Mouse (Mus musculus) gastrocnemius, postnatal 10 days (tissue): ENCODE measurements at regions not wholly inside any gene's neighbourhood (a gene's known extent, or its start where the extent isn't known, plus 50 kb on each side); places are given as distances from the start of the nearest gene placed in this dataset.
"Not testable (repeated sequence)": the region's sequence is repeated elsewhere in the genome, so short reads cannot be mapped to it uniquely, and the experiment has no call there.

Experiments used
- DNase-seq: peaks from one replicate; pipeline ENCODE4 v3.0.0; 2021; ENCODE audit warnings: mixed read lengths

DNA sequence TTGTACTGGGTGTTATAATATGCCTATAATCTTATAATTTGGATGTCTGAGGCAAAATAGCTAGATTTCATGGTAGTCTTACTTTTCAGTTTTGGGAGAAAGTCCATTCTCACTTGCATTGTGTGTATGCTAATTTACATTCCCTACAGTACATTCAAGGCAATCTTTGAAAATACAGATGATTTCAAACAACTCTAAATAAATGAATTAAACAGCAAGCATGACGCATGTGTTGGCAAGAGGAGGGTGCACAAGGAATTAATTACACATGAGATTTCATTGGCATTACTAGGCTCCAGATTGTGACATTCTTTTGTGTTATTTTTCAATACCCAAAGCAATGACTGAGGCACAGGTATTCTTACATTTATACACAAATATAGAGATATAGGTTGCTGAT lies 495.2 kb upstream of the Cypt12 start:
- DNase-seq = no peak

DNA sequence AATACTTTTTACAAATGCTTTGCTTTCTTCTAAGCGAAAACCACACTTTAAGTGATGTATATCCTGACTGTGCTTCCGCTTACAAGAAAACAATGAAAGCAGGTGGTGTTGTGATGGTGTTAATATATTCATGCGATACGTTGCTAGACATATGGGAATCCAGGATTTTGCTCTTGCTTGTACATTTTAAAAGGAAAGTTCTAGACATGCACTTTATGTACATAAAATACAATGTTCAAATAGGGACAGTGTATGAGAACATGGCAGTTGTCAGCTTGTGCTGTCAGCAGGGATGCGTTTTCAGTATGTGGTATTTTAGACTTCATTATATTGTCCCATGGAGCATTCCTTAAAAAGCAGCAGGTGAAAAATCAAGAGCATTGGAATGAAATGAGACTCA lies 487.7 kb upstream of the Cypt12 start:
- DNase-seq = no peak

DNA sequence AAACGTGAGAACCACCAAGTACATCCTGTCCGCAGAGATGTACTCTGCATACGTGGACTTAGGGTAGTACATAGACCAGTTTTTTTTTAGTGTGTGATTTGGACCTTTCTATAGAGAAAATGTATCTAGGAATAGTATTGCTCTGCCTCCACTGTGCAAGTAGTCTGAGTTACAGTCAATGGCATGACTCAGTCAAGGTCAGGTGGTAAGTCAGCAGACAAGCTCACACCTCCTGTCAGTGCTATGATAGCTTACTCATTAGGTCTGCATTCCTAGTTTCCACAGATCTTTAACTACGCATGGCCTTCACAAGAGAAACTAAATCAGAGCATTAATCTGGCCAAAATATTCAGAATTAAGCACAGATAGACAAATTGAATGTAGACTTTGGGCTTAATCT lies 486.8 kb upstream of the Cypt12 start:
- no peak for DNase-seq

DNA sequence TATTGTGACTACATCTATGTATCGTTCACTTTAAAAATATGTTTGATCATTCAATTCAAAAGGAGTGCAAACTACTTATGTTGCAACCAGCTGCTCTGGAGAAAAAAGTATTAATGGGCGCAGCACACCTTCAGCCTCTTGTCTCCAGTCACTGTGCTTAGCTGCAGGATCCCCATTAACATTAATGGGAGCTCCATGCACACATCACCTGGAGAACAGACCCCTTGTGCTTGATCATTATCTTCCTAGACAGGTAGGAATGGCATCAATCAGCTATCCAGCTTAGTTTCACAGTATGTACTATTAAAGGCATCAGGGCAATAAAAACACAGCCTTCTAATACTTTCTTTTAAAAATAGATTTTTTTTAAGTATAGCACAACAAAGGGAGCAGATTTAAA lies 474.4 kb upstream of the Cypt12 start:
- DNase-seq = no peak

DNA sequence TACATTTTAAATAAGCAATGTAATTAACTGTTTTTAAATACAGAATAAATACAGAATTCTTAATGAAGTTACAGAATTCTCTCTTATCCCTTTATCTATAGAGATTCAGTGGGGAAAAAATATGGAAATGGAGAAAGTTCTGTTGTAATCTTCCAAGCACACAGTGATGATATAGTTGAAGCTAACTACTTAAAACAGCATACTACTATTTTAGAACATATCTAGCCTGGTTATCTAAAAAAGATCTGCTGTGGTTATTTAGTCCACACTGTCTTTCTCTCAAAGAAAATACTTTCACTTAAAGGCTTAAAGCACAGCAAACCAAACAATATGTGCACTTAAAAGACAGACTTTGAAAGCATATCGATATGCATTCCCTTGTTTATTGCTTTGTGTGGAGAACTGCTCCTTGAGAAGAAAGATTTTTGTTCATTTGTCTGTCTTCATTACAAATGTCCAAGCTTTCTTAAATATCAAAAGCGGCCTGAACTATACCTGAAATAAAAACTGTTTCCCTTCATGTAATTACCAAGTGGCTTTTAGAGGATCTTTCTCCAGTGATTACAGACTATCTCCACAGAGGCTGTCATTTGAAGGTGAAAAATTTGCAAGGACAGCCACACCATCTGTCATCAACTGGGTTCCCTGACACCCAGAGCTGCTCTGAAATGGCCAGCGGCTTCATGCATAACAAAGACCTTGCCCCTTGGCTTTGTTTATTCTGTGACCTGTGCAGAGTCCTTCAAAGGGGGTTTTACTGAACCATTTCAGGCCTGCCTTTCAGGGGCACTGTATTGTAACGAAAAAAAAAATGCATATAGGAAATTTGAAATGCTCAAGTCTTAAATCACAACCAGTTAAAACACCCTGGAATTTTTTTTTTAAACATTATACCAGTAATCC lies 458.7 kb upstream of the Cypt12 start:
- no peak for DNase-seq

DNA sequence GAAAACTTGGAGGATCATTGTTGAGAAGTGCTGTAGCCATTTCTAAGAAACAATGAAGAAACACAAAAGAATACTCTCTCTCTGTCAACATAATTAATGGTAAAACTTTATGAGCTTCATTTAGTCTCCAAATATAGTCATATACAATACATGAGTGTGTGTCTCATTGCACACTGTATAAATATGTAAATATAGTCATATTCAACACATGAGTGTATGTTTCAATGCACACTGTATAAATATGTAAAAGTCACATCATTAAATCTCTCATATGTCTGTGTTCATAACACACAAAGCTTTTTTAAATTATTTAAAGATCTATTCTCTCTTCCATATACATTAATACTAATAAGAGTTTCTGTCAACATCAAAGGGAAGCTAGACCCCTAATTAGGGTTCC lies 457.6 kb upstream of the Cypt12 start:
- no peak for DNase-seq

DNA sequence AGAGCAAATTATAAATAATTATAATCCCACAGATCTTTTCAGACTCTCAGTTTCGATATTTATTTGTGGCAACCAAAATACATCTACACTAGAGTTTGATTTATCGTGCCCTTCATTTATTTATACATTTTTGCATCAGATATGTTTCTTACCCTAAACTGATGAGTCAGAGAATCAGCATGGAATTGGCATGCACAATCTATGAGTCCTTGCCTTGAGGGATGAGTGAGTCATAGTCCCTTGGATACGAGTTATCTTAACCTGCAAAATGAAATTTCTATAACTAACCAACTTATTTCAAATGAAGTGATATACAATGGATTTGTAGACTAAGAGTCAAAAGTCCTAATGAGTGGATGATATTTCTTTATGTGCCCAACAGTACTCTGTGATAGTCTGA lies 449.9 kb upstream of the Cypt12 start:
- no peak for DNase-seq

DNA sequence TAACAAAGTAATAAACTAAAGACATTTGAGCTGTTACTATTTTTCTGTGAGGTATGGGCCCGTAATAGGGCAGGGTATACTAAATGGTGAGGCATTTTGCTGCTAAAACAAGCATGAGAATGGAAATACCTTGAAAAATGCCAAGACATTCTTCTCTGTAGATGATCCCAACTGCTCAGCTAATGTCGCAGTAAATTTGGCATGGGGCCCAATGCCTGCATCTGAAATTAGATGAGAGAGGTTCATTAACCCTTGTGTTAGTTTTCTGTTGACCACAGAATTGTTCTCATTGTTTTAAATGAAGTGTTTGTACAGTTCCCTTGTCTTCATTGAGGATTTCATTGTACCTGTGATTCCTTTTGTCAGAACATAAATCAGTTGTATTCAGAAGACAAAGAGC lies 446.7 kb upstream of the Cypt12 start:
- DNase-seq = no peak

DNA sequence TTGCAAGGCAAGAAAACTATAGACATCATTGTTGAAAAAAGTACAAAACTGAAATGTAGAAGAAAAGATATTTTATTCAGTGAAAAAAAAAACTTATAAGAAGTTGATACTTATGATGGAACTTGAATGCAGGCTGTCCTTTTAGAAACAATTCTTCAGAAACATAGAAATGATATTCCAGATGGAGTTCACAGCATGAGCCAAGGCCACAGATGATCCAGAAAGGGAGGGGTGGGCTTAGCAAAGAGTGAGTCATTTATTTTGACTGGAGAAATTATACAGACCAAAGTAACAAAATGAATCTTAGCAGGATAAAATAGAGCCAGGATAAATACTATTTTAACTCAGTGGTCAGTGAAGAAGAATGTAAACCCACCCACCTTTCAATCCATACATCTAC lies 406.9 kb upstream of the Cypt12 start:
- no peak for DNase-seq

DNA sequence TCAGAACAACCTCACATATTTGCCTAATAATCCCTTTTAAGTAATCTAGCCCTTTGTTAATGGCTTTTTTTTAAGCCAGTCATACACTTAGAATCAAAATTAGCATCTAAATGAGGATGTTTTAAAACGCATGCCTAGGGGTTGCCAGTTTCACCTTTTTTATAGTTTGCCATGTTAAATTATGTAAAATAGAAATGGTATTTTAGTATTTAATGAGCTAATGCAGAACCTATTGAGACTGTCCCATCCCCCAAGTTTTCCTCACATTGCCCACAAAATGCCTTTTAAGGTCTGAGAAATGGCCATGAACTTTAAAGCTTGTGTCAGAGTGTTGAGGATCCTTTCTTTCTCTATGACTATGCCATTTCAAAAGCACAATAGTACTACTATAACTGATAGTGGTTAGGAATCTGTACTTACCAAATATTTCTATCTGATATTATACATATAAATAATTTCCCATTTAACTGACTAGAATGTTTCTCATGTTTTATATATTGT lies 400.6 kb upstream of the Cypt12 start:
- DNase-seq = no peak

DNA sequence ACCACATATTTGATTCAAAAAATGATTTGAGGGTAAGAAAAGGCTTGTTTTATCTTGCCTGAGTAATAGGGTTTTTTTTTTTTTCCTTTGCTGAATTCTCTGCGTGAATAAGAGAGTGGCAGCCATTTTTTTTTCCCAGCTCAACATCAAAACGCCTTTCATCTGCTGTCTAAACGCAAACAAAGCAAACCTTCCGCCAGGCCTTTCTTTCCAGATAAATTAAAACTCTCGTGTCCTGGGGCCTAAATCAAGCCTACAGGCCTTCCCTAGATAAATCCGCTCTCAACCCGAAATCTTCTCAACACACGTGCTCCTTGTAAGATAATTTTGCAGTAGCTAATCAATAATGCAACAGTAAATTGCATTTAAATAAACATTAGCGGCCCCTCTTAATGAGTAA lies 365.7 kb upstream of the Cypt12 start:
- no peak for DNase-seq

DNA sequence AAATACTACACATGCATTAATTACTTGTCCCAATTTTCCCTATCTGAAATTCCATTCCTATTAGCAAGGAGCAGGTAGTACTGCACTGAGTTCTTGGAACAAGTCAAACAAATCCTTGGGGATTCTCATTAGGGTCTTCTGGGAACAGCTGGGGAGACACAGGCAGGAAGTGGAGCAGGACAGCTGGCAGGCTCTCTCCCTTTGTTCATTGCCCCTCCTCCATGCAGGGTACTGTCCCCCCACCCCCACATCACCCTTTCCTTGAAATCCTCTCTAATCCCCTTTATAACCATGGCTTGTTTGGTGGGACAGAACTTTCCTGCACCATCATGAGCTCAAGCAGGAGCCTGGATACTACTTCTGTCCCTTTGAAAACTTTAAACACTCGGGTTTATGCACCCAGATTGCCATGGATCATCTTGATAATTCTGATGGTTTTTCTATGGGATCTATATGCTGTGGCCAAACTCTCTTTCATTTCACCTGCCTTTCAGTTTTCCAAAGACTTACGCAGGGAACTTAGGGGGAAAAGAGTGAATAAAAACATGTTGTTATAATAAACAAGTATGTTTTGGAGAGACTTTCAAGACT lies 358.2 kb upstream of the Cypt12 start:
- no peak for DNase-seq

DNA sequence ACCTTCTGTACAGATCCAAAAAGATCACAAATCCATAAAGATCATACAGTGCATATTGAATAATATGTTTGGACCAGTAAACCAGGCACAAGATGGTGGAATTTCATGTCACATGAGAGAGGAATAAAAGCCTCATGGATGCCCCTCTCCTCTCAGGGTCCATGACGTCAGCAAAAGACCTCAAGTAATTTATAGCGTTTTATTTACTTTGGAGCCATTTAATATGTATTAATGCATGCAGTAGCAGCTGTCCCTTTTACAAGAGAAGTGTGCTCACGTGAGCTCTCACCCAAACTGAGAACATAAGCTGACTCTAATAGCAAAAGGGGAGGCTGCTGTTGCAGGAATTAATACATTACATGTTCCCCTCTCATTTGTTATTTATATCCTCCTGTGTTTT lies 355.7 kb upstream of the Cypt12 start:
- DNase-seq = no peak

DNA sequence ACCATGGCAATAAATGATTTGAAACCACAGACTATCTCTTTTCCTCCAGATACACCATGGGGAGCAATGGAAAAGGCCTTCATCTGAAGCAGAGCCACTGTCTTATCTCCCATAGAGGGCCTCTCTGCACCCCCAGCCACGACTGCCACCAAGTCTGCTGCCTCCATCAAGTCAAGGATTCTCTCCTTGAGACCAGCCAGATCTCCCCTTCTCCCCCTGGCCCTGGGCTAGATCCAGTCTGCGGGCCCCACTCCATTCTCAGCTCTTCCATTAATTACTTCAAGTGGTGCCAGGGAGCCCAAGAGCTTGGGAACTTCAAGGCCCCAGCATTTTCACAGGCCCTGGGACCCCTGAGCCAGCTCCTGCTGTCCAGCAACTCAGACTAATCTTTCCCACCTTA lies 351.8 kb upstream of the Cypt12 start:
- DNase-seq = no peak

DNA sequence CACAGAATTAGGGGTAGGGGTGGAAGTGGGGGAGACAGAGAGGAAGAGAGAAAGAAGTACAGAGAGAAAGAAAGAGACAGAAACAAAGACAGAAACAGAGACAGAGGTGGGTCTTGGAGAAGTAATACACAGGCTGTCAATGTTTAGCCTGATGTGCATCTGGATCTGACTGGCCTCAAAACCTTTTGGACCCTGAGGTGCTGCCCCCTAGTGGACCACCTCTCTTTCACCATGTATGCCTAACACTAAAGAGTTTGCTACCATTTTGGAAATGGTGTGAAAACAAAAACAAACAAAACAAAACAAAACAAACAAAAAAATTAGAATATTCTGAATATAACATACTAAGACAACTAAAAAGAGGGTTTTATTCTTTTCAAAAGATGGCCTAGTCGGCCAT lies 334.7 kb upstream of the Cypt12 start:
- no peak for DNase-seq

DNA sequence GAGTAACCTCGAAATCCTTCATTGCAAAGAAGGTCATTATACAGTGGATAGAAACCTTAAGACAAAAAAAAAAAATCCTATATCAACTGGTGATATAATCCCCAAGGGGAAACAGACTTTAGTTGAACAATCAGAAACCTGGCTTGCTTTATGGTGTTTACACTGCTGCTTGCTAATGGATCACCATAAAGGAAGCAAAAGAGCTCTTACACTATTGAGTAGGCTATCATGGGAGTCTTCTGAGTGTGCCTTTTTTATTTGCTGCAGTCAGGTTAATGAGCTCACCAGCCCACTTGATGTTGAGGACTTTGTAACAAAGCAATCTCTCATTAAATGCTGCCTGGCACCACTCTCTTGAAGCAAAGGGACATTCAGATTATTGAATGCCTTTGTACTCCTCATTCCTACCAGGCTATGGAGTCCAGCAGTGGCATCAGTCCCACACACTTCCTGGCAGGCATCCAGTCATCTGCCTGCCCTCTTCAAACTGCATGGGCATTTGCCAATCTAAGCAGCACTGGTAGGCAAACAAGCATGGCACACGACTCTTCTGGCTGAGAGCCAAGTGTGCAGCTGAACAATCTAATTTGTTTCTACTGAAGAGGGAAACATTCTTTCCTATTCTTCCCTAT lies 331.7 kb upstream of the Cypt12 start:
- DNase-seq = peak; percentile 43

DNA sequence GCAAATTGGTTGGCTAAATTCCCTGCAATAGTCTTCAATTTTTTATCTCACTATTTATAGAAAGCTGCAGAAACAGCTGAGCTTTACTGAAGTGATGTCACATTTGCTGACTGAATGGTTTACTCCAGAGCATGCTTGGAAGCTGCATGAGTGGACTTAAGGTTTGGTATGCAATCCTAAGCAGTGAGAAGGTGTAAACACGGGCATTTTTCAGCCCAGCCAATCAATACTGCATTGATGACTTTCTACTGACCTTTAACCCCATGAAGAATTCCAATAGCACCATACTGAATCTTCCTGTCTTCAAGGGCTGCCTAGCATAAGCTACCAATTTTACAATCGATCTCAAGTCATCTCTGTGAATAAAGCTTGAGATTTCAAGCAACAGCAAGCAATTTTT lies 328.7 kb upstream of the Cypt12 start:
- no peak for DNase-seq

DNA sequence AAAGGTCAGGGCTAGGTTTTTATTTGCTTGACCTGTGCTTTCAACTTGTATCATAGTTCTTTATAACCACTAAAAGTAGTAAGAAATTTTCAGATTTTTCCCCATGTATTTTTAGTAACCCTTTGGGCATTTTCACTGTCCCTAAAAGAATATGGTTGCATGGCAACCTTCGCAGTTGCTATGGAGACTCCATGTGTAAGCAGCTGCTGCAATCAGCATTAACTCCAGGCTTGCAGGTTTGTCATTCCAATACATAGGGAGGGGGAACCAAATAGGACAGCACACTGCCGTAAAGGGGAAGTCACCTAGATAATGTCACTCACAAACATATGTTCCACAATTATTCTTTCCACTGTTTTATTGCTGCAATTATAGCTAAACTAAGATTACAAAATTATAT lies 328.3 kb upstream of the Cypt12 start:
- no peak for DNase-seq

DNA sequence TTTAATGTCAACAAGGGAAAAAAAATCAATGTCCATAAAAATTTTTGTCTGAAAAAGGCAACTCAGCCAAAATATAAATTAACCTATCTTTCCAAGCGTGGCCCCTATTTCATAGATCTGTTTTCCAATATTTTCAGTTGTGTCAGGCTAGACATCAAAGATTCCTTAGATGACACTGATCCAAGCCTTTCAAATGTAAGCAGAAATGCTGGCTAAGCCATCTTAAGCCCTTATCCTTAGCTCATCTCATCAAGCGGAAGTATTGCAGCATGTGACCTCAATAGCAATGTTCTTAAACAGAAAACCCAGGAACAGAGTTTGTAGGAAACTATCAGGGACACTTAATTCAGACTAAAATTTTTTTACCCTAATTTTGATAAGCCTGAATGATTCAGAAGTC lies 327.8 kb upstream of the Cypt12 start:
- DNase-seq = no peak

DNA sequence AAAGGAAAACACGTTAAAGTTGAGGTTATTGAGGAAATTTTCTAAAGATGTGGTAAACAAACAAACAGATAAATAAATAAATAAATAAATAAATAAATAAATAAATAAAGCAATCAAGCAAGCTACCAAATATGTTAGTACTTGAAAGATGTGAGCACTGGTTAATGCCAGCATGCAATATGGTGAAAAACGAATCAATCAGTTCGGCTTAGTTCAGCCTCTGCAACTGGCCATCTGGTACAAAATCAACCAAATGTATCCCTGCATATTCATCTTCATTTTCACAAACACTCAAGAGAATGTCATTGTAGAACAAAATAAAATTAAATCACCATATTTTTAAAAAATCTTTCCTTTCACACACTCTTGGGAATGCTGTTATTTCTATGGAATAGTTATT lies 315.7 kb upstream of the Cypt12 start:
- DNase-seq = no peak

DNA sequence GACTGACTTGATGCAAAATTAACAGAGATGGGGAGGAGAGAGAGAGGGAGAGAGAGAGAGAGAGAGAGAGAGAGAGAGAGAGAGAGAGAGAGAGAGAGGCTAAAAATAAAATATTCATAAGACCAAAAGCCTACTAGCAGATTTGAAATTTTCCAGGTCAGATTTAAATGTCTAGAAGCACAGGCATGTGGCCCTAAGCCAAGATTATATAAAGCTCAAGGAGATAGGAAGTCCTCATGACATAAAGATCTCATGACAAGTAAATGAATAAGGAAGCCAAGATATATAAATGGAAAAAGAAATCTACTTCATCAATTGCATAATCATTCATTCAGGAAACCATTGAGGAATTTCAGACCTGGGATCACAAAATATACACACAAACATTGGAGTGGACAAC lies 311.9 kb upstream of the Cypt12 start:
- DNase-seq = no peak

DNA sequence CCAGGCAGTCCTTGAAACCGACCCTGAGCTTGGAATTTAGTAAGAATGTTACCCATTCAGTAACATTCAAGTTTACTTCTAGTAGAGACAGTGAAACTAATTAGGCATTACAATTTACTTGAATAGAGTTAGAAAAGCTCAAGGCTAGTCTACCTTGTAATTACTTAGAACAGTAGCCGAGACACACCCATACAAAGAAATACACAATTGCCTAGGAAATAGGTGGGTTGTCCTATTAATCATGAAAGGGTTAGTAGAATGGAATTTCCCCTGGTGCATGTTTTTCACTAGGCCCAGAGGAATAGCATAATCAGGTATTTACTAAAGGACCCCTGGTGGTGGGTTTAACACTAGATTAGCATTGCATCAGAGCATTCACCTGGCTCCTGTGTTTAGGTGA lies 288.2 kb upstream of the Cypt12 start:
- DNase-seq = not testable (repeated sequence)

DNA sequence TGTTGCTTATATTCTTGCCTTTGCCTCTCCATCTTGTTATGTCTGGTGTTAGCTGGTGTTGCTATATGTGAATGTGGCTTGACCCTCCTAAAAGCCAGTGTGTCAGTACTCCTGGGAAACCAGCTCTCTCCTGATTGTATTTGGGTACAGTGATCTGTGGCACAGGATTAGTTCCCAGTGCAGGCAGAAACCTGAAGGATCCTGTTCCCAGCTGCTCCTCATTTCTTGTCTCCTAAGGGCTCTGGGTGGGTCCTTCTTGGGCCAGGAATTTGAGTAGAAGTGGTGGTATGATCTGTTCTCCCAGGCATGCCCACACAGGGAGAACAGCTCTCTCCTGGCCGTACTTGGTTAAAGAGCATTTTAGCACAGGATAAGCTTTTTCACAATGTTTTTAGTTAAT lies 286.2 kb upstream of the Cypt12 start:
- no peak for DNase-seq

DNA sequence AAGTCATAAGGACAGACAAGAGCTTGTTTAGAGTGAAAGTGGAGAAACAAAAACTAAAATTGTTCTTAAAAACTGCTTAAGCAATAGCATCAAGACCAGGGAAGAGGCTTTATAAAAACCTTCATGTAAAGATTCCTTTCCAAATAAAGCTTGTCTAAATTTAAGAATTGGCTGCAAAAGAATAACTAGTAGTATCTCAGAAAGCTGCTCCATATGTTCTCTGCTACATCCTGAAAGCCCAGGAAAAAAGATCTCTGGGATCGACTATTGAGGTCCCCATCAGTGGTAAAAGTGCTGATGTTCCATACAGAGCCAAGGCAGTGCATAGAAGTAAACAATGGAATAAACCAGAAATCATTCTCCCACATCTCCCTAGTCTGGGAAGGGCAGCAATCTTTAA lies 281.2 kb upstream of the Cypt12 start:
- no peak for DNase-seq
